Mouse (Mus musculus) stomach, embryonic 14.5 days (tissue): ENCODE data around the gene Npw. TPM values are rescaled to one million over a fixed set of nuclear protein-coding genes. Genes with fewer than 3 reads are reported as not detected.

Source experiments
- ATAC-seq: fragments of 200-750 bp; cut with Nextera tagmentation; 2 replicates; pipeline ENCODE4 v1.8.0; 2017; ENCODE audit warnings: low read depth, moderate TSS enrichment; ENCODE audit not compliant: insufficient number of reproducible peaks, insufficient read depth, low FRiP score
- H3K27ac ChIP-seq: fragments of 300-500 bp; sonication (generic); 2 replicates; pipeline ENCODE4 v1.5.1; 2014; ENCODE audit warnings: mild to moderate bottlenecking, low read length, moderate library complexity, mixed read lengths
- H3K27me3 ChIP-seq: fragments of 300-500 bp; sonication (generic); 2 replicates; pipeline ENCODE4 v1.6.1; 2014; ENCODE audit warnings: low read length, control low read depth, mixed read lengths; ENCODE audit not compliant: control insufficient read depth, insufficient read depth
- H3K36me3 ChIP-seq: fragments of 300-500 bp; sonication (generic); 2 replicates; pipeline ENCODE4 v1.6.1; 2014; ENCODE audit warnings: mild to moderate bottlenecking, control low read depth, low read length, moderate library complexity, mixed read lengths; ENCODE audit not compliant: control insufficient read depth, insufficient read depth
- H3K4me1 ChIP-seq: fragments of 300-500 bp; sonication (generic); 2 replicates; pipeline ENCODE4 v1.6.1; 2014; ENCODE audit warnings: low read length, control low read depth, mixed read lengths; ENCODE audit not compliant: control insufficient read depth, insufficient read depth
- H3K4me2 ChIP-seq: fragments of 300-500 bp; sonication (generic); replicated peaks from 2 replicates; pipeline ENCODE4 v1.6.1; 2014; ENCODE audit warnings: low read depth, low read length, control low read depth
- H3K4me3 ChIP-seq: fragments of 300-500 bp; sonication (generic); 2 replicates; pipeline ENCODE4 v1.5.1; 2014; ENCODE audit warnings: low read depth, low read length, control low read depth
- H3K9ac ChIP-seq: fragments of 300-500 bp; sonication (generic); replicated peaks from 2 replicates; pipeline ENCODE4 v1.6.1; 2014; ENCODE audit warnings: low read depth, mild to moderate bottlenecking, control low read depth, low read length, moderate library complexity, mixed read lengths
- H3K9me3 ChIP-seq: fragments of 300-500 bp; sonication (generic); 2 replicates; pipeline ENCODE4 v1.6.1; 2016; ENCODE audit warnings: low read depth, low read length, control low read depth; ENCODE audit not compliant: control insufficient read depth
- WGBS: fragments of 180-500 bp; shearing (Covaris S2); extraction: QIAGEN DNeasy Blood & Tissue Kit; methylation state at CpG from one replicate; pipeline ENCODE4 v1.1.7; 2014; 5-methylcytosine and 5-hydroxymethylcytosine counted together
- polyA plus RNA-seq: library from polyadenylated mRNA; unstranded; fragments of >200 nt; fragmentation: Nextera tagmentation; extraction: Ambion mirVana; gene quantifications from 2 replicates; pipeline ENCODE4 v1.2.1, GENCODE M21; 2014

Gene Npw
- 0.42 and 0.90 TPM in 2 replicates for polyA plus RNA-seq

DNA sequence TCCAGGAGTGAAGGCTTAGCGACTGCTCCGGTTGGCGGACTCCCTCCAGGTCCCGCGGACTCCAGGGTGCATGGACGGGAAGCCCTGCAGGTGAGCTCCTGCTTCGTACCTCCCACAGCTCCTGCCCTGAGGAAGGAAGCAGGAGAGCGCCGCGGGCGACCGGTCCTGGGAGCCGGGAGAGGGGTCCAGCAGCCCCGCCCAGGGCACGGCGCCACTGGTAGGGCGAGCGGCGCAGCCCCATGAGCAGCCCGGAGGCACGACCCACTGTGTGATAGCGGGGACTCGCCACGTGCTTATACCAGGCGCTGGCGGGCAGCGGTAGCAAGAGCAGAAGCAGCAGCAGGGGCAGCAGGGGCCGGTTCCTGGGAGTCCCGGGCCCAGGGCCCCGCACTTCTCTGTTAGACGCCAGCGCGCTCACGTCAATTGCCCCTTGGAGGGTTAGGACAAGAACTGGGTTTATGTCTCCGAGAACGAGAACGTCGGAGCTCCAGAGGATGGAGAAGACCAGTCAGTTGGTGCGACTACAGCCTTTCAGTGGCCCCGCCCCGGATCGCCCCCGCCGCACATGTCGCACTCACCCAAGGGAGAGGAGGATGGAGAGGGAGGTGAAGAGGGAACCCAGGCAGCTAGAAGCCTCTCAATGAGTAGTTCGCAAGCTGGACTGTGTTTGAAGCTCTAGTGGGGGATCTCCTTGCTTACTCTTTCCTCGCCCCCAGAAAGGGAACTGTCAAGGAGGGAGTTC is at the start of gene Npw:
Gene Npw (minus strand): TSS at position 441 of the 742 bp plus-strand sequence.
- peaks cover 5% of the 10 kb centered on the region; the same call in 1 of the 2 replicates for H3K27me3 ChIP-seq
- peak; percentile 53; the same call in 1 of the 2 replicates for ATAC-seq
- H3K4me3 ChIP-seq: peak within 1 kb of the TSS; percentile 38
- peaks cover 7% of the 10 kb centered on the region; the same call in 1 of the 2 replicates for H3K4me1 ChIP-seq
- 2% methylated on average over 47 of the region's 47 CpGs for WGBS
- no peak within 1 kb of the TSS for H3K27ac ChIP-seq
- no peaks in the 10 kb centered on the region for H3K36me3 ChIP-seq
- H3K9ac ChIP-seq: peak within 1 kb of the TSS; percentile 33; the same call in 1 of the 2 replicates
- no peaks in the 10 kb centered on the region for H3K9me3 ChIP-seq
- peak within 1 kb of the TSS; percentile 93 for H3K4me2 ChIP-seq

DNA sequence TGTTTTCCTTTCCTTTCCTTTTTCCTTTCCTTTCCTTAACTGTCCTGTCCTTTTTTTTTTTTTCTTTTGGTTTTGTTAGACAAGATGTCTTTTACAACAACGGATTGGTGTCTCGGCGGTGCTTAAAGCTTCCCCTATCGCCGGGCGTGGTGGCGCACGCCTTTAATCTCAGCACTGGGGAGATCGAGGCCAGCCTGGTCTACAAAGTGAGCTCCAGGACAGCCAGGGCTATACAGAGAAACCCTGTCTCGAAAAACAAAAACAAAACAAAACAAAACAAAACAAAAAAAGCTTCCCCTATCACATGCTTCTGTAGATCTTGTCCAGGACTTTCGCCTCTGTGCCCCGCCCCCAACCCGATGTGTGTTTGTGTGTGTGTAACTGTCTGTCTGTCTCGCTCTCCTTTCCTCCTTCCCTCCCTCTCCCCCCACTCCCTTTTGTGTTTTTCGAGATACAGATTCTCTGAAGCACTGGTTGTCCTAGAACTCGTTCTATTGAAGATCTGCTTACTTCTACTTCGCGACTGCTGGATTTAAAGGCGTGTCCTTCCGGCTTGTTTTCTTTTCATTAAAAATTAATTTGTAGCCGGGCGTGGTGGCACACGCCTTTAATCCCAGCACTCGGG is 49.7 kb upstream of the Npw start:
- peak overlapping the region; percentile 49; the same call in 1 of the 2 replicates for H3K9ac ChIP-seq
- no peak for ATAC-seq
- no peaks in the 10 kb centered on the region for H3K9me3 ChIP-seq
- H3K4me1 ChIP-seq: no peaks in the 10 kb centered on the region
- H3K27ac ChIP-seq: peak overlapping the region; percentile 68; the same call in 1 of the 2 replicates
- H3K4me3 ChIP-seq: peak overlapping the region; percentile 61
- H3K4me2 ChIP-seq: peak overlapping the region; percentile 78
- H3K27me3 ChIP-seq: no peaks in the 10 kb centered on the region
- H3K36me3 ChIP-seq: peaks cover 15% of the 10 kb centered on the region
- WGBS: 5% methylated on average over 24 of the region's 24 CpGs

DNA sequence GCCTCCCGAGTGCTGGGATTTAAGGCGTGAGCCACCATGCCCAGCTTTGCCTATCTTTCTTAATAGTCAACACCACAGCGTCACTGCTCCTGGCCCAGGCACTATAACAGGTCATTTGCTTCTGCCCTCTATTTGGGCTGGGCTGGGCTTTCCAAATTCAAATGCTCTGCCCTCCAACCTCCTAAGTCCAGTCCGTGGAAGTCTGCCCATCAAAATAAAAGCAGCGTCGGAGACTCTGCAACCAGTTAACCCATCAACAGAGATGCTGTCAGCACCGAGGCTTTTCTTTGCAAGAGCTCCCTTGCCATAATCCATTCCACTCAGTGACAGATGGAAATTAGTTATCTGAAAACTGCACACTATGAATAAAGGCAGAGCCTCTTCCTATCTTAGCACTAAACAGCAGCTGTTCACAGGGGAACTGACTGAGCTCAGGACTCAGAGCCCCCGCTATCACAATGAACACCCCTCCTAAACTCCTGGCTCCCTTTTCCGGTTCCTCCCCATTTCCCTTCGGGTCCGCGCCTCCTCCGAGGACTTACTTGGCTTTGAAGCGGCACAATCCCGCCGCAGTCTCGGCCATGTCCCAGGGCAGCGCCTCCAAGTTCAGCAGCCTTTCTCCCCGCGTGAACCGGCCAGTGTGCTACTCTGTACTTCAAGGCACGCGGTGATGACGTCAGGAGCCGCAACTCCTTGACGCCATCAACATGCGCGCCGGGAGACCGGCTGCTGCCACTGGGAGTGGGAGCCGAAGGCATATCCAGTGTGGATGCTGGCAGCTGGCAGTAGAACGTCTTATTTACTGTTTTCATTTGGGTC is 48.9 kb upstream of the Npw start, which contains the start of gene Tbl3:
Gene Tbl3 (minus strand): TSS at position 679 of the 819 bp plus-strand sequence.
- no peaks in the 10 kb centered on the region for H3K27me3 ChIP-seq
- peak; percentile 90 for ATAC-seq
- 3% methylated on average over 32 of the region's 32 CpGs for WGBS
- H3K27ac ChIP-seq: peak within 1 kb of the TSS; percentile 68
- H3K9ac ChIP-seq: peak within 1 kb of the TSS; percentile 49
- peak within 1 kb of the TSS; percentile 78 for H3K4me2 ChIP-seq
- no peaks in the 10 kb centered on the region for H3K4me1 ChIP-seq
- H3K36me3 ChIP-seq: peaks cover 21% of the 10 kb centered on the region
- peak within 1 kb of the TSS; percentile 61 for H3K4me3 ChIP-seq
- H3K9me3 ChIP-seq: no peaks in the 10 kb centered on the region

DNA sequence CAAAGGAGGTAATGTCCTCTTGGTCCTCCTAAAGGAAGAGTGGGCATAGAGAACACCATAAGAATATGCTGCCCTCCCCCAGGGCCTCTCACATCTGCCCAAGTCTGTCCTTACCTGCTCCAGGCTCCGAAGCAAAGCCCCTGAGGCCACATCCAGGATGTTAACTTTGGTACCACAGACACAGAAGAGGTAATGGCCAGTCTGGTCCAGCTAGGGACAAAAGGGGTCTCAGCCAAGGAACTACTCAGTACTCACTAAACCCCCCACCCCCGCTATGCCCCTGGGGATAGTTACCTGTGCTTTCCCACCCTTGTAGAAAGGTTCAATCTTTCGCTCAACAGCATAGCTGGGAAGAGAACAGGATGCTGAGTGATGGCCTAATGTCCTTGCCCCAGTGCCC is 47.6 kb upstream of the Npw start:
- Histone ChIP-seq H3K36me3 (peaks cover 35% of the 10 kb centered on the region), H3K4me2 (no peak overlapping the region), H3K9ac (no peak overlapping the region), H3K4me3 (no peak overlapping the region), H3K27ac (no peak overlapping the region), H3K27me3 (no peaks in the 10 kb centered on the region), H3K9me3 (no peaks in the 10 kb centered on the region), H3K4me1 (no peaks in the 10 kb centered on the region)
- WGBS: 92% methylated on average over 3 of the region's 3 CpGs
- ATAC-seq: no peak

DNA sequence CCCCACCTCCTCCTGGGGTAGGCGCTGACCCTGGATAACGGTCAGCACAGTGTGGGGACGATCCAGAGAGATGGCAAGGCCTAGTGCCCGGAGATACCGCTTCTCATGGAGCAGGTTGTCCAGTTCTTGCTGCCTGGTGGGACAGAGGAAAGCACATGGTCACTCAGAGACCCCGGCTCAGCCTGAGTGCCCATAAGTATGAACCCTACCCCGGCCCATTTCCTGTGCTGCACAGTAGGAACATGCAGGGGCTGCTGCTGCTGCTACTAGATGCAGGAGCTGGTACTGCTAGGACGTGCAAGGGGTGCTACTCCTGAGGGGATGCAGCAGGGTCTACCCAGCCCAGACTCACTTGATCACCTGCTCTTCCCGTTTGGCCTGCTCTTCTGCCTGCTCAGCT is 43.0 kb upstream of the Npw start:
- H3K9me3 ChIP-seq: no peaks in the 10 kb centered on the region
- no peak overlapping the region for H3K27ac ChIP-seq
- no peak overlapping the region for H3K4me2 ChIP-seq
- no peak for ATAC-seq
- H3K36me3 ChIP-seq: peaks cover 49% of the 10 kb centered on the region
- H3K9ac ChIP-seq: no peak overlapping the region
- no peak overlapping the region for H3K4me3 ChIP-seq
- H3K4me1 ChIP-seq: peaks cover 20% of the 10 kb centered on the region
- WGBS: 91% methylated on average over 9 of the region's 9 CpGs
- H3K27me3 ChIP-seq: no peaks in the 10 kb centered on the region

DNA sequence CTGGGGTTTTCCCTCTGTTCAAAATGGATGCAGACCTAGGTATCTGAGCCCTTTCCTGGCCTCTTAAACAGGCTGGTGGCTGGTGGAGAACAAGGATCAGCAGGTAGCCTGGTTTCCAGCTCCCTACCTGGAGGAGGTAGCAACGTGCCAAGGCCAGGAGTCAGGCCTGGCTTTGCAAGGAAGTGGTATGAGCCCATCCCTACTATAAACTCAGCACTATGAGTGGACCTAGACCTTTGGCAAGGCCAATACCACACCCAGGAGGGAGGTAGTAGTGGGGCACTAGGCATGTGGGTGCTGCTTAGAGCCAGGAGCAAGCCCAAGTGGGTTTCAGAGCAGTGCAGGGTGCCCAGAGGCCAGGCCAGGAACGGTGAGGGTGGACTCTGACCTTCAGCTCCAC is 41.2 kb upstream of the Npw start:
- Histone ChIP-seq H3K9ac (no peak overlapping the region), H3K4me3 (no peak overlapping the region), H3K4me1 (peaks cover 24% of the 10 kb centered on the region), H3K9me3 (no peaks in the 10 kb centered on the region), H3K36me3 (peaks cover 43% of the 10 kb centered on the region), H3K4me2 (no peak overlapping the region), H3K27ac (no peak overlapping the region), H3K27me3 (no peaks in the 10 kb centered on the region)
- ATAC-seq: no peak
- 76% methylated on average over 2 of the region's 2 CpGs for WGBS

DNA sequence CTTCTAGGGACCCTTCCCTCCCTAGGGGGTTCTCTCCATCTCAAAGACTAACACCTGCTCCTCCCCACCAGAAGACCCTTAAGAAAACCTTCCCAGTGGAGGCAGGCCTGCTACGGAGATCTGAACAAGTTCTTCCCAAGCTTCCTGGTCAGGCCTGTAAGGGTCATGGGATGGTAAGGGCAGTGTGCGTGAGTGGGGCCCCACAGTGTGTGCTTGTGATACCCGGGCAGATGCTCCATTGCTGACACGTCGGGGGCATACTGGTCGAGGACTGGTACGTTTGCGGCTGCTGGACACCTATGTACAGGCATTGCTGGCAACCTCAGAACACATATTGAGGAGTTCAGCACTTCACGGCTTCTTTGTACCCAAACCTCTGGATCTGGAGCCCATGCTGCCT is 40.5 kb upstream of the Npw start:
- no peak for ATAC-seq
- H3K4me3 ChIP-seq: no peak overlapping the region
- H3K9me3 ChIP-seq: no peaks in the 10 kb centered on the region
- WGBS: 73% methylated on average over 9 of the region's 9 CpGs
- H3K9ac ChIP-seq: no peak overlapping the region
- H3K36me3 ChIP-seq: peaks cover 37% of the 10 kb centered on the region
- peaks cover 24% of the 10 kb centered on the region for H3K4me1 ChIP-seq
- no peaks in the 10 kb centered on the region for H3K27me3 ChIP-seq
- H3K4me2 ChIP-seq: no peak overlapping the region
- H3K27ac ChIP-seq: no peak overlapping the region

DNA sequence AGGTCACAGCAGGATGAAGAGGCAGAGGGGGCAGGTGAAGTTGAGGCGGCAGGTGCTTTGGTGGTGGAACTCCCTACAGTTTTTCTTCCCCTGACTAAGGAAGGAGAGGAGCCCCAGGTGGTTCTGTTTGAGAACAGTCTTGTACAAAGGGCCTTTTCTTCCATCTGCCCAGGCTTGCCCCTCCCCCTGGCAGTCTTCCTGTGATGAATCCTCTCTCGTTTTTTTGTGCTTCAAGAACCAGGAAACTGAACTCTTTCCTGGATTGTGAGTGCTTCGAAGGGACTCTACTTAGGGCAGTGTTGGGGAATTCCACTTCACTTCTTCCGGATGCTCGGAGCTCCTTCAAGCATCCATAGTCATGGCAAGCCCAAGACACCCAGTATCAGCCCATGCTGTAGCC is 39.7 kb upstream of the Npw start:
- no peaks in the 10 kb centered on the region for H3K9me3 ChIP-seq
- WGBS: 25% methylated on average over 5 of the region's 5 CpGs
- H3K36me3 ChIP-seq: peaks cover 39% of the 10 kb centered on the region
- H3K4me3 ChIP-seq: no peak overlapping the region
- H3K4me2 ChIP-seq: no peak overlapping the region
- no peak for ATAC-seq
- H3K27ac ChIP-seq: no peak overlapping the region
- peaks cover 24% of the 10 kb centered on the region for H3K4me1 ChIP-seq
- no peak overlapping the region for H3K9ac ChIP-seq
- no peaks in the 10 kb centered on the region for H3K27me3 ChIP-seq
